Comparison of ENCODE assay signal across 12 mouse cellular contexts in genomic region chr5:21488506-21488905, GRCm38 (mm10). TPM values are rescaled to one million over a fixed set of nuclear protein-coding genes. Genes with fewer than 3 reads are reported as not detected.
DNase-seq lines count a peak whose midpoint lies in the region; ATAC-seq and TF ChIP-seq lines count a peak whose summit lies in the region.
"Had no signal": no experiment of that assay in that cellular context is flagged by ENCODE, and none has a peak within 500 bp of the region (broad histone marks: within the 10 kb centered on the region; RNA-seq: fewer than 3 reads in every experiment).

No protein-coding gene starts in this region.

- no peaks in the 10 kb centered on the region for H3K79me2 ChIP-seq in liver, adult 2 months (ENCODE audit: control insufficient read depth, insufficient read depth, low read length)

- no peaks in the 10 kb centered on the region for H3K27me3 ChIP-seq in liver, adult 2 months (ENCODE audit: control insufficient read depth, insufficient read depth, low read length)
- H3K27me3 ChIP-seq in liver, postnatal 0 days (ENCODE audit: insufficient read depth, low read length), result no peaks in the 10 kb centered on the region
- no peaks in the 10 kb centered on the region for H3K27me3 ChIP-seq in embryonic facial prominence, embryonic 14.5 days (replicated peaks; ENCODE audit: control insufficient read depth, insufficient read depth, low read length)
- H3K27me3 ChIP-seq in kidney, embryonic 16.5 days (ENCODE audit: insufficient read depth, low read length), result no peaks in the 10 kb centered on the region
- H3K27me3 ChIP-seq: hindbrain, embryonic 15.5 days had no signal

- H3K27ac ChIP-seq in liver, adult 2 months (replicated peaks; ENCODE audit: insufficient read depth, low read depth, low read length), result no peak overlapping the region
- no peak overlapping the region for H3K27ac ChIP-seq in liver, postnatal 0 days (ENCODE audit: low read depth)
- H3K27ac ChIP-seq in embryonic facial prominence, embryonic 14.5 days (replicated peaks; ENCODE audit: low read depth, low read length), result peak overlapping the region; percentile 46; the same call in 1 of the 2 replicates
- no peak overlapping the region for H3K27ac ChIP-seq in kidney, embryonic 16.5 days (ENCODE audit: low read length)
- H3K27ac ChIP-seq: hindbrain, embryonic 15.5 days had no signal

- no peaks in the 10 kb centered on the region for H3K4me1 ChIP-seq in liver, adult 2 months (ENCODE audit: control insufficient read depth, insufficient read depth, low read length)
- no peaks in the 10 kb centered on the region for H3K4me1 ChIP-seq in liver, postnatal 0 days (ENCODE audit: insufficient read depth)
- peaks cover 40% of the 10 kb centered on the region for H3K4me1 ChIP-seq in embryonic facial prominence, embryonic 14.5 days (ENCODE audit: control insufficient read depth, insufficient read depth, low read length)
- H3K4me1 ChIP-seq in kidney, embryonic 16.5 days (ENCODE audit: insufficient read depth, low read length), result no peaks in the 10 kb centered on the region

- no peak for TF ChIP-seq EP300 in liver, postnatal 0 days (IDR thresholded peaks at IDR 0.05; ENCODE audit: low read depth)

- WGBS in liver, adult 2 months, result 92% methylated on average over 5 of the region's 5 CpGs
- 83% methylated on average over 5 of the region's 5 CpGs for WGBS in liver, postnatal 0 days (ENCODE audit: insufficient replicate concordance)
- WGBS in embryonic facial prominence, embryonic 14.5 days, result 54% methylated on average over 5 of the region's 5 CpGs
- WGBS in kidney, embryonic 16.5 days, result 90% methylated on average over 5 of the region's 5 CpGs

- no peak for ATAC-seq in liver, postnatal 0 days
- ATAC-seq in embryonic facial prominence, embryonic 14.5 days (ENCODE audit: low read depth), result no peak
- no peak for ATAC-seq in kidney, embryonic 16.5 days (ENCODE audit: low FRiP score, low TSS enrichment)

- peak; percentile 11 for DNase-seq in liver, adult 2 months (ENCODE audit: extremely low read depth, low read depth, low spot score)
- DNase-seq in liver, postnatal 0 days, result no peak
- peak; percentile 13 for DNase-seq in cerebellum, adult 8-10 months
- DNase-seq in embryonic facial prominence, embryonic 14.5 days (ENCODE audit: low spot score), result no peak
- DNase-seq in heart, postnatal 4 days, result peak; percentile 37
- DNase-seq in B cell, adult 2 months, result no peak
- DNase-seq: adrenal gland, postnatal 25 days; embryo, embryonic 11 days; liver had no signal

- H3K9me3 ChIP-seq in liver, postnatal 0 days (ENCODE audit: low read length), result no peaks in the 10 kb centered on the region
- no peaks in the 10 kb centered on the region for H3K9me3 ChIP-seq in embryonic facial prominence, embryonic 14.5 days (ENCODE audit: control insufficient read depth, low read length)
- H3K9me3 ChIP-seq in kidney, embryonic 16.5 days (ENCODE audit: low read length), result no peaks in the 10 kb centered on the region
- H3K9me3 ChIP-seq: hindbrain, embryonic 15.5 days had no signal

- TF ChIP-seq CTCF in liver, adult 2 months (IDR thresholded peaks at IDR 0.05; ENCODE audit: low read depth, low read length), result no peak
- TF ChIP-seq CTCF in liver, postnatal 0 days (IDR thresholded peaks at IDR 0.05; ENCODE audit: low read depth), result no peak

- no peak overlapping the region for H3K4me3 ChIP-seq in liver, adult 2 months (ENCODE audit: insufficient read depth, low read depth, low read length)
- H3K4me3 ChIP-seq in liver, postnatal 0 days (ENCODE audit: low read depth, low read length), result no peak overlapping the region
- no peak overlapping the region for H3K4me3 ChIP-seq in embryonic facial prominence, embryonic 14.5 days (ENCODE audit: low read depth, low read length)
- H3K4me3 ChIP-seq in kidney, embryonic 16.5 days (ENCODE audit: low read length), result no peak overlapping the region
- H3K4me3 ChIP-seq: hindbrain, embryonic 15.5 days had no signal

- no peak for TF ChIP-seq POLR2A in liver, adult 2 months (IDR thresholded peaks at IDR 0.05; ENCODE audit: extremely low read depth, insufficient read depth, low read length)

- H3K36me3 ChIP-seq in liver, adult 2 months (ENCODE audit: control insufficient read depth, insufficient read depth, low read length), result peaks cover under 1% of the 10 kb centered on the region
- H3K36me3 ChIP-seq in liver, postnatal 0 days (replicated peaks; ENCODE audit: insufficient read depth, low read length), result no peaks in the 10 kb centered on the region
- H3K36me3 ChIP-seq in embryonic facial prominence, embryonic 14.5 days (ENCODE audit: control insufficient read depth, insufficient read depth, low read length), result no peaks in the 10 kb centered on the region
- no peaks in the 10 kb centered on the region for H3K36me3 ChIP-seq in kidney, embryonic 16.5 days (ENCODE audit: insufficient read depth, low read length)
- H3K36me3 ChIP-seq: hindbrain, embryonic 15.5 days had no signal

- H3K4me2 ChIP-seq in liver, postnatal 0 days (ENCODE audit: low read depth, low read length), result no peak overlapping the region
- H3K4me2 ChIP-seq in embryonic facial prominence, embryonic 14.5 days (ENCODE audit: low read depth, low read length), result no peak overlapping the region
- H3K4me2 ChIP-seq in kidney, embryonic 16.5 days (replicated peaks; ENCODE audit: low read depth, low read length), result no peak overlapping the region
- H3K4me2 ChIP-seq: hindbrain, embryonic 15.5 days had no signal

- H3K9ac ChIP-seq in liver, adult 2 months (ENCODE audit: low read depth, low read length), result no peak overlapping the region
- no peak overlapping the region for H3K9ac ChIP-seq in liver, postnatal 0 days (replicated peaks)
- H3K9ac ChIP-seq in embryonic facial prominence, embryonic 14.5 days (ENCODE audit: low read depth, low read length), result no peak overlapping the region
- no peak overlapping the region for H3K9ac ChIP-seq in kidney, embryonic 16.5 days (replicated peaks; ENCODE audit: low read length)
- H3K9ac ChIP-seq: hindbrain, embryonic 15.5 days had no signal

RNA-seq across cellular contexts. Expression of gene Lrrc17, which starts 54.9 kb away (rescaled TPM):
- 0.13 and 0.37 TPM in 2 replicates for total RNA-seq in liver, adult 2 months (2014; rRNA removed)
- 0.05 and 0.10 TPM in 2 replicates for polyA plus RNA-seq in liver, adult 2 months (2012; rRNA removed)
- 0.81 and 0.99 TPM in 2 replicates for polyA plus RNA-seq in liver, postnatal 0 days (2015; fragmentation: Nextera tagmentation; extraction: Ambion mirVana)
- polyA plus RNA-seq in embryonic facial prominence, embryonic 14.5 days (2014; fragmentation: Nextera tagmentation; extraction: Ambion mirVana), result 138 and 151 TPM in 2 replicates
- 10 to 100 TPM; 16.0 to 17.8 TPM for total RNA-seq in heart, postnatal 4 days (2021)
- polyA plus RNA-seq in kidney, embryonic 16.5 days (2015; fragmentation: Nextera tagmentation; extraction: Ambion mirVana), result 43.8 and 48.5 TPM in 2 replicates
- total RNA-seq: neutrophil, adult 5-6 weeks had no signal

Comparison
In these comparisons a context has a peak if more than half of its experiments do, and no peak if none do; other contexts are left out.
1. DNase-seq: peak in liver, adult 2 months (single experiment), cerebellum, adult 8-10 months (single experiment) and heart, postnatal 4 days (single experiment); none in liver, postnatal 0 days (single experiment), embryonic facial prominence, embryonic 14.5 days (single experiment) and B cell, adult 2 months (0 of 2).
2. RNA of gene Lrrc17, which starts 54.9 kb away (polyA plus RNA-seq): 138 to 151 TPM in embryonic facial prominence, embryonic 14.5 days and 43.8 to 48.5 TPM in kidney, embryonic 16.5 days; 0.81 to 0.99 TPM in liver, postnatal 0 days and 0.05 to 0.10 TPM in liver, adult 2 months; every median in the first group is over 10 times any median in the second.